Mouse (Mus musculus): Measurements from ENCODE around the gene Faf1.

Gene Faf1

GRCm38 (mm10) chr4:109978858-109979340 lies 302.5 kb downstream of the Faf1 start:
- in situ Hi-C loops (cut with MseI, MboI), result no loop called here

GRCm38 (mm10) chr4:109979461-109980320 lies 303.3 kb downstream of the Faf1 start:
- in situ Hi-C loops (cut with MseI, MboI), result no loop called here

- in situ Hi-C loops (cut with MseI, MboI), result no loop called here
These were observed 304.1 kb downstream of the Faf1 start for GRCm38 (mm10) chr4:109980321-109981082.

GRCm38 (mm10) chr4:109981083-109981870 lies 304.9 kb downstream of the Faf1 start:
- in situ Hi-C loops (cut with MseI, MboI), result no loop called here

GRCm38 (mm10) chr4:109981871-109982680 lies 305.7 kb downstream of the Faf1 start:
- in situ Hi-C loops (cut with MseI, MboI), result no loop called here

GRCm38 (mm10) chr4:109982681-109983265 lies 306.4 kb downstream of the Faf1 start:
- in situ Hi-C loops (cut with MseI, MboI), result no loop called here

GRCm38 (mm10) chr4:109983281-109984001 lies 307.1 kb downstream of the Faf1 start:
- in situ Hi-C loops (cut with MseI, MboI), result no loop called here

- in situ Hi-C loops (cut with MseI, MboI), result no loop called here
These were observed 307.6 kb downstream of the Faf1 start for GRCm38 (mm10) chr4:109984011-109984411.

GRCm38 (mm10) chr4:109984496-109985423 lies 308.4 kb downstream of the Faf1 start:
- in situ Hi-C loops (cut with MseI, MboI), result no loop called here

GRCm38 (mm10) chr4:109985424-109986172 lies 309.2 kb downstream of the Faf1 start:
- in situ Hi-C loops (cut with MseI, MboI), result no loop called here

- in situ Hi-C loops (cut with MseI, MboI), result no loop called here
These were observed 309.9 kb downstream of the Faf1 start for GRCm38 (mm10) chr4:109986301-109986700.

- in situ Hi-C loops (cut with MseI, MboI), result no loop called here
These were observed 310.5 kb downstream of the Faf1 start for GRCm38 (mm10) chr4:109986748-109987355.

GRCm38 (mm10) chr4:109987560-109988362 lies 311.4 kb downstream of the Faf1 start:
- in situ Hi-C loops (cut with MseI, MboI), result no loop called here

GRCm38 (mm10) chr4:109988411-109988810 lies 312.0 kb downstream of the Faf1 start:
- in situ Hi-C loops (cut with MseI, MboI), result no loop called here

- in situ Hi-C loops (cut with MseI, MboI), result no loop called here
These were observed 312.8 kb downstream of the Faf1 start for GRCm38 (mm10) chr4:109989213-109989612.

GRCm38 (mm10) chr4:110006044-110006443 lies 329.7 kb downstream of the Faf1 start:
- in situ Hi-C loops (cut with MseI, MboI), result no loop called here

Measured in mouse trophoblast stem cell (cell line).